Mouse (Mus musculus) embryonic fibroblast, embryonic 13.5 days (primary cell): ENCODE measurements around the gene Nav2.

Experiments used
- CTCF ChIP-seq: IDR thresholded peaks from 2 replicates; pipeline ENCODE4 v1.5.1; 2011; ENCODE audit warnings: mild to moderate bottlenecking, control low read depth, low read length, moderate library complexity, borderline replicate concordance; ENCODE audit not compliant: insufficient read depth
- POLR2A ChIP-seq: IDR thresholded peaks from 2 replicates; pipeline ENCODE4 v1.6.1; 2011; ENCODE audit warnings: low read depth, mild to moderate bottlenecking, control low read depth, low read length, moderate library complexity

GRCm38 (mm10) chr7:49085759-49086158 is 177.2 kb downstream of the Nav2 start:
- TF ChIP-seq CTCF (no peak), POLR2A (no peak)
